8 mouse cellular contexts compared by ENCODE assay signal in the genomic region with DNA sequence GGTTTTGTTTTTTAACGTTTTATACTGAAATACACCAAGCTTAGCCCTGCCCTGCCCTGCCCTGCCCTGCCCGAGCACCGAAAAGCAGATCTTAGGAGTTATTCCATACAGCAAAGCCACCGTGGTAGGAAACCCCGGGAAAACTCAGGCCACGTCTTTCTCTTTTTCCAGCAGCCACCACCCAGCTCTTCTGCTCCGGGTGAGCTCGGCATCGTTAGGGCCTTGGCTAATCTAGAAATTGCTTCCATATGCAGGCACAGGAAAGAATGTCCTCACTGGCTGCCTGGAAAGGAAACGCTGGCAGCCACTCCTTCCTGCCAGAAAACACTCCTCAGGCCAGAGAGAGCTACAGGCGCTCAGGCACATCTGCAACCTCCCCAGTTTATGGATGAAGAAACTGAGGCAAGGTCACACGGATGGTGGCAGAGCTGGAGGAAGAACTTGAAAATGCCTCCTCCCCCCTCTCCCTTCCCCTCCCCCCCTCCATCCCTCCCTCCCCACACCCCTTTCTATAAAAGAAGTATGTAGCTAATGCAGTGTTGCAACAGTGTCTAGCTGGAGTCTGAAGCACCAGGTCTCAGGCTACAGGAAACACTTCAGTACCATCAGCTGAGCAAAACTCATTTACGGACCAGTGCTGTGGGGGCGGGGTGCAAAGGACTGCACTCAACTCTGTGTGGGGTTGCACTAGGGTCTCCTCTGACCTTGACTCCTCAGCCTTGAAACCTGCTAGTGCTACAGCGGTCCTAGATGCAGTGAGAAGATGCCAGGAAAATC. TPM values are rescaled to one million over a fixed set of nuclear protein-coding genes. Genes with fewer than 3 reads are reported as not detected.
DNase-seq lines count a peak whose midpoint lies in the region.

No protein-coding gene starts in this region.

- DNase-seq in embryo, embryonic 10 days (ENCODE audit: low spot score) = peak; percentile 74
- DNase-seq in embryo, embryonic 9.5 days (ENCODE audit: extremely low spot score) = no peak
- peak; percentile 75 for DNase-seq in gastrocnemius, postnatal 25 days
- DNase-seq in kidney, postnatal 10 days = peak; percentile 56
- peak; percentile 65 to 77 for DNase-seq in lung, postnatal 4 days
- no peak for DNase-seq in adrenal gland, postnatal 4 days (ENCODE audit: low spot score in 2 of 2)
- no peak for DNase-seq in layer of hippocampus, postnatal 14 days (ENCODE audit: low spot score in 2 of 2)
- no peak for DNase-seq in ovary, postnatal 14 days (ENCODE audit: low spot score)

RNA-seq across cellular contexts. Expression of gene Wipf1, which starts 20.1 kb away (rescaled TPM):
- total RNA-seq in gastrocnemius, postnatal 25 days (2021) = 10 to 100 TPM; 11.2 to 11.5 TPM
- 10 to 100 TPM; 20.4 to 22.1 TPM for total RNA-seq in adrenal gland, postnatal 4 days (2021)
- 10 to 100 TPM; 12.0 to 12.8 TPM for total RNA-seq in layer of hippocampus, postnatal 14 days (2021)

Comparison
In these comparisons a context has a peak if more than half of its experiments do, and no peak if none do; other contexts are left out.
1. DNase-seq: peak in embryo, embryonic 10 days (single experiment), gastrocnemius, postnatal 25 days (single experiment), kidney, postnatal 10 days (single experiment) and lung, postnatal 4 days (2 of 2); none in embryo, embryonic 9.5 days (single experiment), adrenal gland, postnatal 4 days (0 of 2), layer of hippocampus, postnatal 14 days (0 of 2) and ovary, postnatal 14 days (single experiment).